In genomic region chr11:113621001-113621400, GRCm38 (mm10) we compare ENCODE assay signal across 13 mouse cellular contexts. TPM values are rescaled to one million over a fixed set of nuclear protein-coding genes. Genes with fewer than 3 reads are reported as not detected.
DNase-seq lines count a peak whose midpoint lies in the region; ATAC-seq lines count a peak whose summit lies in the region.
"Had no signal": no experiment of that assay in that cellular context is flagged by ENCODE, and none has a peak within 500 bp of the region (broad histone marks: within the 10 kb centered on the region; RNA-seq: fewer than 3 reads in every experiment).

No protein-coding gene starts in this region.

- H3K4me1 ChIP-seq in midbrain, embryonic 10.5 days: peaks cover 49% of the 10 kb centered on the region
- peaks cover 18% of the 10 kb centered on the region for H3K4me1 ChIP-seq in midbrain, embryonic 11.5 days (ENCODE audit: control insufficient read depth, insufficient read depth, low read length)
- H3K4me1 ChIP-seq in hindbrain, embryonic 10.5 days (replicated peaks): peaks cover 60% of the 10 kb centered on the region
- peaks cover 44% of the 10 kb centered on the region for H3K4me1 ChIP-seq in midbrain, embryonic 13.5 days (replicated peaks)

- no peak overlapping the region for H3K9ac ChIP-seq in midbrain, embryonic 11.5 days (ENCODE audit: low read length)
- no peak overlapping the region for H3K9ac ChIP-seq in midbrain, embryonic 13.5 days (replicated peaks)
- H3K9ac ChIP-seq: limb, embryonic 12.5 days; liver, embryonic 15.5 days had no signal

- H3K4me2 ChIP-seq in midbrain, embryonic 11.5 days: no peak overlapping the region
- H3K4me2 ChIP-seq in midbrain, embryonic 13.5 days (replicated peaks): peak overlapping the region; percentile 93
- H3K4me2 ChIP-seq: limb, embryonic 12.5 days had no signal

- peaks cover 61% of the 10 kb centered on the region for H3K27me3 ChIP-seq in midbrain, embryonic 10.5 days (ENCODE audit: low read depth, poor library complexity, severe bottlenecking)
- peaks cover 38% of the 10 kb centered on the region for H3K27me3 ChIP-seq in midbrain, embryonic 11.5 days (ENCODE audit: control insufficient read depth, insufficient read depth, low read length)
- peaks cover 50% of the 10 kb centered on the region for H3K27me3 ChIP-seq in hindbrain, embryonic 10.5 days (ENCODE audit: insufficient read depth, poor library complexity, severe bottlenecking)
- H3K27me3 ChIP-seq in midbrain, embryonic 13.5 days: peaks cover 49% of the 10 kb centered on the region

- H3K9me3 ChIP-seq in midbrain, embryonic 10.5 days (replicated peaks): no peaks in the 10 kb centered on the region; the same call in 1 of the 2 replicates
- H3K9me3 ChIP-seq in midbrain, embryonic 11.5 days (ENCODE audit: control insufficient read depth, low read length): no peaks in the 10 kb centered on the region
- H3K9me3 ChIP-seq in hindbrain, embryonic 10.5 days: no peaks in the 10 kb centered on the region
- H3K9me3 ChIP-seq in midbrain, embryonic 13.5 days: no peaks in the 10 kb centered on the region
- H3K9me3 ChIP-seq: limb, embryonic 12.5 days; liver, embryonic 15.5 days had no signal

- peaks cover 12% of the 10 kb centered on the region; the same call in 1 of the 2 replicates for H3K36me3 ChIP-seq in midbrain, embryonic 10.5 days
- 0 out of 2 replicates have a peak, but pooled peaks cover 2% of the 10 kb centered on the region for H3K36me3 ChIP-seq in midbrain, embryonic 11.5 days (ENCODE audit: control insufficient read depth, insufficient read depth, low read length)
- peaks cover 21% of the 10 kb centered on the region for H3K36me3 ChIP-seq in hindbrain, embryonic 10.5 days
- peaks cover 15% of the 10 kb centered on the region for H3K36me3 ChIP-seq in midbrain, embryonic 13.5 days

- WGBS in midbrain, embryonic 10.5 days: 71% methylated on average over 2 of the region's 2 CpGs
- 49% methylated on average over 2 of the region's 2 CpGs for WGBS in midbrain, embryonic 11.5 days
- 53% methylated on average over 2 of the region's 2 CpGs for WGBS in hindbrain, embryonic 10.5 days
- 55% methylated on average over 2 of the region's 2 CpGs for WGBS in midbrain, embryonic 13.5 days

- H3K27ac ChIP-seq in midbrain, embryonic 10.5 days (replicated peaks): no peak overlapping the region
- H3K27ac ChIP-seq in midbrain, embryonic 11.5 days (ENCODE audit: low read depth, low read length): no peak overlapping the region
- no peak overlapping the region for H3K27ac ChIP-seq in hindbrain, embryonic 10.5 days
- H3K27ac ChIP-seq in midbrain, embryonic 13.5 days: no peak overlapping the region
- H3K27ac ChIP-seq: limb, embryonic 12.5 days; liver, embryonic 15.5 days had no signal

- no peak for DNase-seq in midbrain, embryonic 10.5 days (ENCODE audit: low spot score)
- no peak for DNase-seq in midbrain, embryonic 11.5 days (ENCODE audit: low spot score, missing footprints)
- no peak for DNase-seq in hindbrain, embryonic 10.5 days (ENCODE audit: low spot score)
- no peak for DNase-seq in frontal cortex, adult 2 months (ENCODE audit: extremely low spot score in 1 of 2, low spot score in 1 of 2)
- no peak for DNase-seq in ovary, postnatal 14 days (ENCODE audit: low spot score)
- DNase-seq in urinary bladder, postnatal 14 days (ENCODE audit: low spot score): no peak
- DNase-seq: adrenal gland, adult 8-10 months; cerebellum, adult 11-12 months; kidney, adult 9 months; right cerebral cortex, postnatal 14 days had no signal

- peak overlapping the region; percentile 63; the same call in 1 of the 2 replicates for H3K4me3 ChIP-seq in midbrain, embryonic 10.5 days
- no peak overlapping the region for H3K4me3 ChIP-seq in midbrain, embryonic 11.5 days (ENCODE audit: low read depth, low read length)
- H3K4me3 ChIP-seq in hindbrain, embryonic 10.5 days: peak overlapping the region; percentile 65; the same call in 1 of the 2 replicates
- H3K4me3 ChIP-seq in midbrain, embryonic 13.5 days (replicated peaks): peak overlapping the region; percentile 57

- no peak for ATAC-seq in midbrain, embryonic 11.5 days (ENCODE audit: low FRiP score)
- ATAC-seq in midbrain, embryonic 13.5 days: no peak

RNA-seq across cellular contexts. Expression of gene Sstr2, which starts 1.9 kb away (rescaled TPM):
- polyA plus RNA-seq in midbrain, embryonic 10.5 days (2016; fragmentation: Nextera tagmentation; extraction: Ambion mirVana): 5.3 and 8.7 TPM in 2 replicates
- 12.4 and 12.6 TPM in 2 replicates for polyA plus RNA-seq in midbrain, embryonic 11.5 days (2014; fragmentation: Nextera tagmentation; extraction: Ambion mirVana)
- polyA plus RNA-seq in hindbrain, embryonic 10.5 days (2016; fragmentation: Nextera tagmentation; extraction: Ambion mirVana): 18.7 and 30.4 TPM in 2 replicates
- polyA plus RNA-seq in midbrain, embryonic 13.5 days (2015; fragmentation: Nextera tagmentation; extraction: Ambion mirVana): 15.7 and 19.4 TPM in 2 replicates
- polyA plus RNA-seq in frontal cortex, adult 2 months (2012; rRNA removed): 15.3 and 18.3 TPM in 2 replicates

RNA-seq across cellular contexts. Expression of gene Cog1, which starts 28.0 kb away (rescaled TPM):
- polyA plus RNA-seq in midbrain, embryonic 10.5 days (2016; fragmentation: Nextera tagmentation; extraction: Ambion mirVana): 23.1 and 29.9 TPM in 2 replicates
- polyA plus RNA-seq in midbrain, embryonic 11.5 days (2014; fragmentation: Nextera tagmentation; extraction: Ambion mirVana): 30.0 and 30.1 TPM in 2 replicates
- polyA plus RNA-seq in hindbrain, embryonic 10.5 days (2016; fragmentation: Nextera tagmentation; extraction: Ambion mirVana): 32.1 and 40.3 TPM in 2 replicates
- 31.7 and 33.2 TPM in 2 replicates for polyA plus RNA-seq in midbrain, embryonic 13.5 days (2015; fragmentation: Nextera tagmentation; extraction: Ambion mirVana)
- polyA plus RNA-seq in frontal cortex, adult 2 months (2012; rRNA removed): 59.1 and 61.1 TPM in 2 replicates

RNA-seq across cellular contexts. Expression of gene Slc39a11, which starts 28.9 kb away (rescaled TPM):
- 20.4 and 20.7 TPM in 2 replicates for polyA plus RNA-seq in midbrain, embryonic 10.5 days (2016; fragmentation: Nextera tagmentation; extraction: Ambion mirVana)
- 17.7 and 17.8 TPM in 2 replicates for polyA plus RNA-seq in midbrain, embryonic 11.5 days (2014; fragmentation: Nextera tagmentation; extraction: Ambion mirVana)
- polyA plus RNA-seq in hindbrain, embryonic 10.5 days (2016; fragmentation: Nextera tagmentation; extraction: Ambion mirVana): 21.5 and 25.3 TPM in 2 replicates
- polyA plus RNA-seq in midbrain, embryonic 13.5 days (2015; fragmentation: Nextera tagmentation; extraction: Ambion mirVana): 29.8 and 31.2 TPM in 2 replicates
- 11.2 and 12.3 TPM in 2 replicates for polyA plus RNA-seq in frontal cortex, adult 2 months (2012; rRNA removed)
